Mouse (Mus musculus): ENCODE data around the gene Prlhr. TPM values are rescaled to one million over a fixed set of nuclear protein-coding genes. Genes with fewer than 3 reads are reported as not detected.

The Prlhr gene
- polyA plus RNA-seq (2012; rRNA removed; ENCODE audit: low replicate concordance): not detected in 2 replicates

GRCm38 (mm10) chr19:60468254-60468762 lies at the start of gene Prlhr:
TSS of gene Prlhr (minus strand) at chr19:60468304.

Other genes with a start within 250 kb of the Prlhr start
- 3.3 and 8.2 TPM in 2 replicates for gene Fam204a, start 241.6 kb downstream of the Prlhr start, polyA plus RNA-seq (2012; rRNA removed; ENCODE audit: low replicate concordance)
- gene Cacul1, start 112.7 kb upstream of the Prlhr start, polyA plus RNA-seq (2012; rRNA removed; ENCODE audit: low replicate concordance): 10.1 and 12.9 TPM in 2 replicates

Data from duodenum, adult 2 months (tissue).